17 mouse cellular contexts compared by ENCODE assay signal in the genomic region with DNA sequence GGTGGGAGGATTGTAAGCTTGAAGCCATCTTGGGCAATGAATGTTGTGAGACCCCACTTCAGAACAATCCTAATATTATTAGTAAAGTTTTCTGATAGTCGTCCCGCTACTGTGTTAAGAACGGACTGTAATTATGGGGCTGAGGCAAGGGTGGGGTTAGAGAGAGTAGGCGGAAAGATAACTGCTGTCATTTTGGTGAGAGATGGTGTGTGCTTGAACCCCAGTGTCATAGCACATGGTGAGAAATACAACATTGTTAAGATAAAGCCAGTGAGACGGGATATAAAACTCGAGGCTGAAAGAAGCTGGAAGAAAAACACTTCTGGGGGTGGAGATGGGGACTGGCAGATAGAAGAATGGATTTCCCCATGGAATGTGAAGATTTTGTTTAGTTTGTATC. TPM values are rescaled to one million over a fixed set of nuclear protein-coding genes. Genes with fewer than 3 reads are reported as not detected.
DNase-seq lines count a peak whose midpoint lies in the region; ATAC-seq and TF ChIP-seq lines count a peak whose summit lies in the region.
"Had no signal": no experiment of that assay in that cellular context is flagged by ENCODE, and none has a peak within 500 bp of the region (broad histone marks: within the 10 kb centered on the region; RNA-seq: fewer than 3 reads in every experiment).

No protein-coding gene starts in this region.

- no peak overlapping the region for H3K9ac ChIP-seq in heart, embryonic 13.5 days
- no peak overlapping the region for H3K9ac ChIP-seq in kidney, embryonic 16.5 days (replicated peaks; ENCODE audit: low read length)
- H3K9ac ChIP-seq in MEL (ENCODE audit: control insufficient read depth, low read depth, low read length, poor library complexity, severe bottlenecking) = peak overlapping the region; percentile 40
- H3K9ac ChIP-seq in liver, embryonic 11.5 days (ENCODE audit: low read depth, low read length) = no peak overlapping the region

- TF ChIP-seq POLR2A in MEL (IDR thresholded peaks at IDR 0.05; ENCODE audit: control insufficient read depth in 1 of 2, insufficient read depth in 1 of 2, low read depth in 1 of 2, low read length in 2 of 2, poor library complexity in 1 of 2) = no peak

- peak overlapping the region; percentile 80 for H3K4me2 ChIP-seq in heart, embryonic 13.5 days
- 0 out of 2 replicates have a peak overlapping the region, but pooled peaks have one; percentile 77 for H3K4me2 ChIP-seq in kidney, embryonic 16.5 days (replicated peaks; ENCODE audit: low read depth, low read length)
- peak overlapping the region; percentile 79; the same call in 1 of the 2 replicates for H3K4me2 ChIP-seq in liver, embryonic 11.5 days

- peak overlapping the region; percentile 69; the same call in 1 of the 2 replicates for H3K4me3 ChIP-seq in heart, embryonic 13.5 days
- H3K4me3 ChIP-seq in kidney, embryonic 16.5 days (ENCODE audit: low read length) = no peak overlapping the region; the same call in 1 of the 2 replicates
- peak overlapping the region; percentile 11 to 89; a peak in 2 of 4 replicates for H3K4me3 ChIP-seq in MEL (ENCODE audit: control insufficient read depth in 1 of 2, insufficient read depth in 1 of 2, low read depth in 2 of 2, low read length in 2 of 2)
- no peak overlapping the region for H3K4me3 ChIP-seq in liver, embryonic 11.5 days (ENCODE audit: low read depth, low read length)

- H3K4me1 ChIP-seq in heart, embryonic 13.5 days = peaks cover 30% of the 10 kb centered on the region
- H3K4me1 ChIP-seq in kidney, embryonic 16.5 days (ENCODE audit: insufficient read depth, low read length) = peaks cover 15% of the 10 kb centered on the region
- peaks cover 0 to 6% of the 10 kb centered on the region in 2 experiments; a peak in 2 of 4 replicates for H3K4me1 ChIP-seq in MEL (ENCODE audit: control insufficient read depth in 1 of 2, insufficient read depth in 2 of 2, low read length in 2 of 2)
- H3K4me1 ChIP-seq in liver, embryonic 11.5 days (replicated peaks; ENCODE audit: control insufficient read depth, insufficient read depth, low read length) = peaks cover 7% of the 10 kb centered on the region; the same call in 1 of the 2 replicates

- DNase-seq in heart, adult 9 months (ENCODE audit: low spot score in 2 of 2) = no peak
- DNase-seq in kidney, postnatal 25 days = no peak
- peak; percentile 59 for DNase-seq in MEL (ENCODE audit: low read depth, low spot score)
- DNase-seq in liver, embryonic 11.5 days (ENCODE audit: low spot score) = no peak
- no peak for DNase-seq in thymus, postnatal 0 days (ENCODE audit: low spot score)
- no peak for DNase-seq in spleen, adult 12 weeks (ENCODE audit: low spot score)
- DNase-seq: adrenal gland, postnatal 36 days; cerebellum, adult 11 months; cerebellum, postnatal 36 days; gastrocnemius, postnatal 10 days; heart, postnatal 4 days; kidney, adult 2 months; lung, adult 18-20 months had no signal

- TF ChIP-seq CTCF in MEL (IDR thresholded peaks at IDR 0.05 in 2 of 3, conservative IDR thresholded peaks at IDR 0.05 in 1 of 3; ENCODE audit: control insufficient read depth in 1 of 3, insufficient read depth in 1 of 3, low read depth in 2 of 3, low read length in 3 of 3, poor library complexity in 1 of 3, severe bottlenecking in 1 of 3) = no peak

- WGBS in heart, embryonic 13.5 days = 65% methylated on average over 6 of the region's 6 CpGs
- 75% methylated on average over 6 of the region's 6 CpGs for WGBS in kidney, embryonic 16.5 days
- WGBS in liver, embryonic 11.5 days = 63% methylated on average over 6 of the region's 6 CpGs

- H3K27me3 ChIP-seq in heart, embryonic 13.5 days (replicated peaks) = no peaks in the 10 kb centered on the region
- no peaks in the 10 kb centered on the region for H3K27me3 ChIP-seq in kidney, embryonic 16.5 days (ENCODE audit: insufficient read depth, low read length)
- H3K27me3 ChIP-seq in MEL (ENCODE audit: control insufficient read depth in 1 of 2, insufficient read depth in 2 of 2, low read length in 2 of 2) = no peaks in the 10 kb centered on the region
- H3K27me3 ChIP-seq in liver, embryonic 11.5 days (replicated peaks; ENCODE audit: control insufficient read depth, insufficient read depth, low read length) = no peaks in the 10 kb centered on the region
- H3K27me3 ChIP-seq: embryonic facial prominence, embryonic 12.5 days; forebrain, embryonic 15.5 days had no signal

- H3K27ac ChIP-seq in heart, embryonic 13.5 days (replicated peaks) = peak overlapping the region; percentile 92
- no peak overlapping the region for H3K27ac ChIP-seq in kidney, embryonic 16.5 days (ENCODE audit: low read length)
- H3K27ac ChIP-seq in MEL (ENCODE audit: control insufficient read depth, low read depth, low read length) = peak overlapping the region; percentile 44
- H3K27ac ChIP-seq in liver, embryonic 11.5 days (ENCODE audit: low read depth, low read length) = no peak overlapping the region
- H3K27ac ChIP-seq: embryonic facial prominence, embryonic 12.5 days had no signal

- peaks cover 5% of the 10 kb centered on the region for H3K36me3 ChIP-seq in heart, embryonic 13.5 days
- peaks cover 4% of the 10 kb centered on the region; the same call in 1 of the 2 replicates for H3K36me3 ChIP-seq in kidney, embryonic 16.5 days (ENCODE audit: insufficient read depth, low read length)
- H3K36me3 ChIP-seq in MEL (ENCODE audit: control insufficient read depth in 1 of 2, insufficient read depth in 2 of 2, low read length in 2 of 2) = peaks cover 0 to 4% of the 10 kb centered on the region in 2 experiments; a peak in 2 of 4 replicates
- no peaks in the 10 kb centered on the region for H3K36me3 ChIP-seq in liver, embryonic 11.5 days (ENCODE audit: control insufficient read depth, insufficient read depth, low read length)
- H3K36me3 ChIP-seq: embryonic facial prominence, embryonic 12.5 days; forebrain, embryonic 15.5 days had no signal

- TF ChIP-seq EP300 in MEL (IDR thresholded peaks at IDR 0.05; ENCODE audit: low read depth in 1 of 2, low read length in 2 of 2) = 0 out of 4 replicates have a peak, but pooled peaks of 1 of the 2 experiments have one; percentile 23

- peaks cover 14% of the 10 kb centered on the region for H3K9me3 ChIP-seq in heart, embryonic 13.5 days
- peaks cover 4% of the 10 kb centered on the region for H3K9me3 ChIP-seq in kidney, embryonic 16.5 days (ENCODE audit: low read length)
- H3K9me3 ChIP-seq in MEL (replicated peaks; ENCODE audit: insufficient read depth, low read length) = no peaks in the 10 kb centered on the region
- H3K9me3 ChIP-seq in liver, embryonic 11.5 days (ENCODE audit: control insufficient read depth, low read length) = peaks cover 5% of the 10 kb centered on the region; the same call in 1 of the 2 replicates

- H3K79me2 ChIP-seq in MEL (ENCODE audit: control insufficient read depth, insufficient read depth, low read length, poor library complexity) = peaks cover 5% of the 10 kb centered on the region; the same call in 1 of the 2 replicates

- ATAC-seq in heart, embryonic 13.5 days (ENCODE audit: extremely low read depth, insufficient number of reproducible peaks, low FRiP score, low TSS enrichment) = no peak
- ATAC-seq in kidney, embryonic 16.5 days (ENCODE audit: low FRiP score, low TSS enrichment) = no peak
- ATAC-seq in liver, embryonic 11.5 days (replicated peaks; ENCODE audit: low FRiP score) = no peak

- TF ChIP-seq RAD21 in MEL (IDR thresholded peaks at IDR 0.05; ENCODE audit: low read depth, low read length) = no peak

TF ChIP-seq in MEL, 35 proteins besides CTCF, POLR2A, EP300 and RAD21 (continues in another document):
- TF ChIP-seq ELF1 (IDR thresholded peaks at IDR 0.05; ENCODE audit: low read depth, low read length) (no peak), ZMIZ1 (IDR thresholded peaks at IDR 0.05; ENCODE audit: low read depth, low read length) (no peak), HCFC1 (IDR thresholded peaks at IDR 0.05; ENCODE audit: low read depth, low read length) (no peak), CHD1 (IDR thresholded peaks at IDR 0.05; ENCODE audit: low read depth, low read length) (no peak), TAL1 (IDR thresholded peaks at IDR 0.05; ENCODE audit: low read length) (no peak), ZNF384 (IDR thresholded peaks at IDR 0.05; ENCODE audit: low read depth, low read length) (no peak), E2F4 (IDR thresholded peaks at IDR 0.05; ENCODE audit: borderline replicate concordance, low read depth, low read length) (no peak), POLR2AphosphoS5 (IDR thresholded peaks at IDR 0.05; ENCODE audit: borderline replicate concordance, low read depth, low read length) (no peak), BHLHE40 (IDR thresholded peaks at IDR 0.05; ENCODE audit: borderline replicate concordance, low read depth, low read length) (no peak), UBTF (IDR thresholded peaks at IDR 0.05; ENCODE audit: borderline replicate concordance, insufficient read depth, low read depth, low read length) (no peak), TCF12 (IDR thresholded peaks at IDR 0.05; ENCODE audit: low read depth, low read length) (no peak), MYB (IDR thresholded peaks at IDR 0.05; ENCODE audit: low read depth, low read length) (no peak), MAZ (IDR thresholded peaks at IDR 0.05; ENCODE audit: low read depth, low read length) (no peak), GABPA (IDR thresholded peaks at IDR 0.05; ENCODE audit: low read depth, low read length) (no peak), MYC (IDR thresholded peaks at IDR 0.05; ENCODE audit: low read depth, low read length) (peak; percentile 69; the same call in 1 of the 2 replicates), JUND (IDR thresholded peaks at IDR 0.05; ENCODE audit: low read depth, low read length) (no peak), ZC3H11A (IDR thresholded peaks at IDR 0.05; ENCODE audit: low read depth, low read length) (no peak), NELFE (IDR thresholded peaks at IDR 0.05; ENCODE audit: low read depth, low read length) (no peak), KAT2A (conservative IDR thresholded peaks at IDR 0.05; ENCODE audit: low read depth, low read length) (no peak), MXI1 (IDR thresholded peaks at IDR 0.05; ENCODE audit: low read depth, low read length) (peak; percentile 75), SIN3A (IDR thresholded peaks at IDR 0.05; ENCODE audit: low read length) (peak; percentile 63), NRF1 (IDR thresholded peaks at IDR 0.05; ENCODE audit: insufficient read depth, low read depth, low read length, poor library complexity, severe bottlenecking) (no peak)

RNA-seq across cellular contexts. Expression of a gene that starts 1.5 kb away (rescaled TPM):
- 26.0 and 28.8 TPM in 2 replicates for polyA plus RNA-seq in heart, embryonic 13.5 days (2015; fragmentation: Nextera tagmentation; extraction: Ambion mirVana)
- polyA plus RNA-seq in kidney, embryonic 16.5 days (2015; fragmentation: Nextera tagmentation; extraction: Ambion mirVana) = 20.8 and 30.8 TPM in 2 replicates
- total RNA-seq in MEL (2012; rRNA removed) = 20.2 and 24.0 TPM in 2 replicates
- 10 to 100 TPM in 1 of 2 experiments, not detected in 1; 14.5 TPM for polyA plus RNA-seq in MEL (2012; ENCODE audit: insufficient read depth in 1 of 2, insufficient read length in 2 of 2, low read depth in 1 of 2, low replicate concordance in 2 of 2, missing spikeins in 1 of 2)
- polyA plus RNA-seq in liver, embryonic 11.5 days (2014; fragmentation: Nextera tagmentation; extraction: Ambion mirVana) = 24.5 and 29.5 TPM in 2 replicates
- polyA plus RNA-seq in thymus, postnatal 0 days (2015; fragmentation: Nextera tagmentation; extraction: Ambion mirVana) = 4.7 and 6.5 TPM in 2 replicates

Comparison
In these comparisons a context has a peak if more than half of its experiments do, and no peak if none do; other contexts are left out.
1. H3K27ac ChIP-seq: peak in heart, embryonic 13.5 days (single experiment) and MEL (single experiment); none in kidney, embryonic 16.5 days (single experiment) and liver, embryonic 11.5 days (single experiment).
2. H3K4me3 ChIP-seq: peak in heart, embryonic 13.5 days (single experiment) and MEL (2 of 2); none in kidney, embryonic 16.5 days (single experiment) and liver, embryonic 11.5 days (single experiment).
3. Peak in every context shown above with its lines, with median percentiles within 50 percentile points of each other: H3K4me2 ChIP-seq.